In the genomic region with DNA sequence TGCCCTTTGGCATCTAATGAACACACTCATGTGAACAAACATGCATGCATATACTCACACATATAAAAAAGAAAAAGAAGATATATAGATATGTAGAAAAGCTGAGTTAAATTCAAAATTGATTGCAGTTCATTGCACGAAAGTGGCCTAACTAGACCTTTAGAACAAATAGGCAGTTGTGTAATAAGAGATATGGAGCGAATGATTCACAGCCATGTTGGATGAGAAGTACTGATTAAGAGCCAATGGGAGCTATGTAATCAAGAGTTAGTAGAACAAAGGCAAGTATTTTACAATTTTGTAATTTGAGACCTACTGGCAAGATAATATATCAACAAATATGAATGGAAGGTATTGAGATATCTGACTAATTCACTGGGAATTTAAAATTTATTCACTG, we compare ENCODE assay signal across 19 mouse cellular contexts.
"Had no signal": no experiment of that assay in that cellular context is flagged by ENCODE, and none has a peak within 500 bp of the region (broad histone marks: within the 10 kb centered on the region; RNA-seq: fewer than 3 reads in every experiment).

No protein-coding gene starts in this region.

- H3K4me2 ChIP-seq: intestine, embryonic 15.5 days; liver, embryonic 11.5 days; lung, embryonic 15.5 days had no signal

- H3K4me3 ChIP-seq: intestine, embryonic 15.5 days; left cerebral cortex, adult 2 months; lung, embryonic 15.5 days; megakaryocyte, embryonic 14.5 days; midbrain, embryonic 10.5 days had no signal

- H3K9me3 ChIP-seq: intestine, embryonic 15.5 days; lung, embryonic 15.5 days; megakaryocyte, embryonic 14.5 days; midbrain, embryonic 10.5 days had no signal

- H3K9ac ChIP-seq: intestine, embryonic 15.5 days; liver, embryonic 14.5 days; lung, embryonic 15.5 days had no signal

- H3K4me1 ChIP-seq: intestine, embryonic 15.5 days; lung, embryonic 15.5 days; midbrain, embryonic 10.5 days had no signal

- H3K27me3 ChIP-seq: intestine, embryonic 15.5 days; lung, embryonic 15.5 days; megakaryocyte, embryonic 14.5 days had no signal

- H3K36me3 ChIP-seq: intestine, embryonic 15.5 days; lung, embryonic 15.5 days; midbrain, embryonic 10.5 days had no signal

- H3K27ac ChIP-seq: intestine, embryonic 15.5 days; left cerebral cortex, adult 2 months; liver, embryonic 14.5 days; lung, embryonic 15.5 days; midbrain, embryonic 10.5 days had no signal

- ATAC-seq: intestine, embryonic 15.5 days had no signal

- DNase-seq: kidney, adult 2 months; kidney, postnatal 10 days; kidney, postnatal 36 days; layer of hippocampus, postnatal 36 days; lung, adult 18-20 months; lung, postnatal 10 days; lung, postnatal 36 days; midbrain, embryonic 14.5 days; right cerebral cortex, adult 18-20 months; right cerebral cortex, postnatal 14 days; right cerebral cortex, postnatal 4 days; thymus, postnatal 25 days had no signal
